Mouse (Mus musculus): ENCODE measurements around the gene Mmp2.

- TF ChIP-seq CTCF (IDR thresholded peaks at IDR 0.05; ENCODE audit: borderline replicate concordance, insufficient read depth, low read depth, low read length) (no peak), POLR2A (IDR thresholded peaks at IDR 0.05; ENCODE audit: borderline replicate concordance, insufficient read depth, low read length) (no peak)
Observed at GRCm38 (mm10) chr8:92790835-92791234, 36.3 kb upstream of the Mmp2 start.

Measured in cerebellum, adult 2 months (tissue).